Mouse (Mus musculus) embryo, embryonic 9.5 days (tissue): ENCODE results near the gene Spx.

Experiments used
- DNase-seq: peaks from one replicate; pipeline ENCODE4 v3.0.0-alpha.2; 2017; ENCODE audit errors: extremely low spot score

Spx gene

GRCm38 (mm10) chr6:142429072-142429471 lies 15.8 kb downstream of the Spx start:
- no peak for DNase-seq

- no peak for DNase-seq
These were observed 38.1 kb downstream of the Spx start for GRCm38 (mm10) chr6:142451381-142451780.

- no peak for DNase-seq
These were observed 40.1 kb downstream of the Spx start for GRCm38 (mm10) chr6:142453311-142453710.

- DNase-seq: no peak
These were observed 42.2 kb downstream of the Spx start for GRCm38 (mm10) chr6:142455314-142455996.

GRCm38 (mm10) chr6:142458010-142458409 lies 44.8 kb downstream of the Spx start:
- no peak for DNase-seq

- DNase-seq: no peak
These were observed 45.9 kb downstream of the Spx start for GRCm38 (mm10) chr6:142459017-142459678.

GRCm38 (mm10) chr6:142462194-142462593 lies 49.0 kb downstream of the Spx start:
- no peak for DNase-seq
